Mouse (Mus musculus): Measurements from ENCODE around the gene Phactr3. TPM values are rescaled to one million over a fixed set of nuclear protein-coding genes. Genes with fewer than 3 reads are reported as not detected.

Gene Phactr3
- polyA plus RNA-seq, 1 experiment from 2014 or later, result 37.8 TPM

- H3K4me2 ChIP-seq (replicated peaks), result no peak overlapping the region
- no peak for ATAC-seq
- 77% methylated on average over 10 of the region's 10 CpGs for WGBS
Observed at GRCm38 (mm10) chr2:178165943-178166342, 47.2 kb downstream of the Phactr3 start.

GRCm38 (mm10) chr2:178169983-178170382, 51.2 kb downstream of the Phactr3 start:
- Histone ChIP-seq H3K36me3 (no peaks in the 10 kb centered on the region), H3K9ac (replicated peaks) (no peak overlapping the region), H3K4me2 (replicated peaks) (no peak overlapping the region), H3K4me3 (replicated peaks) (no peak overlapping the region), H3K27ac (no peak overlapping the region), H3K9me3 (no peaks in the 10 kb centered on the region), H3K27me3 (no peaks in the 10 kb centered on the region), H3K4me1 (replicated peaks) (peaks cover 34% of the 10 kb centered on the region)
- 27% methylated on average over 8 of the region's 8 CpGs for WGBS
- ATAC-seq, result no peak

More at GRCm38 (mm10) chr2:178165943-178166342, 47.2 kb downstream of the Phactr3 start:
- peaks cover 13% of the 10 kb centered on the region for H3K4me1 ChIP-seq (replicated peaks)
- no peaks in the 10 kb centered on the region for H3K36me3 ChIP-seq
- no peaks in the 10 kb centered on the region for H3K9me3 ChIP-seq
- H3K9ac ChIP-seq (replicated peaks), result no peak overlapping the region
- no peak overlapping the region for H3K4me3 ChIP-seq (replicated peaks)
- no peak overlapping the region for H3K27ac ChIP-seq
- no peaks in the 10 kb centered on the region for H3K27me3 ChIP-seq

GRCm38 (mm10) chr2:178173951-178174350, 55.2 kb downstream of the Phactr3 start:
- Histone ChIP-seq H3K36me3 (no peaks in the 10 kb centered on the region), H3K9ac (replicated peaks) (no peak overlapping the region), H3K27ac (no peak overlapping the region; the same call in 1 of the 2 replicates), H3K9me3 (no peaks in the 10 kb centered on the region), H3K4me1 (replicated peaks) (peaks cover 40% of the 10 kb centered on the region), H3K4me2 (replicated peaks) (no peak overlapping the region), H3K4me3 (replicated peaks) (no peak overlapping the region), H3K27me3 (no peaks in the 10 kb centered on the region)
- 25% methylated on average over 2 of the region's 2 CpGs for WGBS
- ATAC-seq, result no peak

DNA sequence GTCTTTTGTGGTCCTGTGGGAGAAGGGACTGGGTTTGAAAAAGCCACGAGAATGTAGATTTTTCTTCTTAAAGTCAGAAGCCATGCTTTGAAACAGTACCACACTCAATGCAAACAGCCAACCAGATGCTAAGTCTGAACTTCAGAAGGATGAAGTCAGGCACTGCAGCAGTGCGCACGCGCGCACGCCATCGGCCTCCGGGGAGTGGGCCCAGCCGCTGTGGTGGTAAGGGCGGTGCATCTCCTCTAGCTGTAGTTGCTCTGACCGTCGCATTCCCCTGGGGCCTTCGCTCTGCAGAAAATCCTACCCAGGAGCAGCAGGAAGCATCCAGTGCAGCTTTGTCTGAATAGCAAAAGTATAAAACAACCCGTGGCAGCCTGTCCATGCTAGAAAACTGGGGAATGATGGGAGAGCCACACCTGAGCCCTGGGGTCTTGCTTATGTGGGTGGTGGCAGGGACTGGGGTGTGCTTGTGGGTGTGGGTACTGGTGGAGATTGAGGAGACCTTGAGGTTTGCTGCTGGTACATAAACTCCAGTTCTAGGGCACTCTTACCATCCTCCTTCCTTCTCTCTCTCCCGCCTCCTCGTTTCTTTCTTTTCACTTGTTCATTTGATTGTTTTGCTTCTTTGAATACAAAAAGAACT, 56.6 kb downstream of the Phactr3 start:
- no peaks in the 10 kb centered on the region for H3K36me3 ChIP-seq
- WGBS, result 19% methylated on average over 16 of the region's 16 CpGs
- H3K9ac ChIP-seq (replicated peaks), result peak overlapping the region; percentile 46
- H3K4me3 ChIP-seq (replicated peaks), result peak overlapping the region; percentile 21
- H3K4me2 ChIP-seq (replicated peaks), result peak overlapping the region; percentile 51
- peak overlapping the region; percentile 79 for H3K27ac ChIP-seq
- ATAC-seq, result peak; percentile 90
- no peaks in the 10 kb centered on the region for H3K27me3 ChIP-seq
- H3K9me3 ChIP-seq, result no peaks in the 10 kb centered on the region
- H3K4me1 ChIP-seq (replicated peaks), result peaks cover 29% of the 10 kb centered on the region

DNA sequence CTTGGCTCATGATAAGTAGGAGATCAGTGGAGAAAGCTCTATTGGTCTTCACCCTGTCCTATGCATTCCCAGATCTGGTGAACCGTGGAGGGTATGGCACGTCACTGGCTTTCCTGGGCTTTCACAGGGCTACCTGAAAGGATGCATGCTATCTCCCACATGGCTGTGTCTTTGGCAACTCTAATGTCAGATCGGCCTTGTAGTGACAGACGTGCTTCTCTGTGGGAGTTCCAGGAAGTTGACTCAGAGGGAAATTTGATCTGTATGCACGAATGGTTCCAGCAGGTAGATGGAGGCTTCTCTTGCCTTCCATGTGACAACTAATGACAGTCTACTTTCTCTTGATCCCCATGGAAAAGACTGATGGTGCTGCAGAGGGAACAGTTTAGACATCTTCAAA, 65.5 kb downstream of the Phactr3 start:
- no peak for ATAC-seq
- H3K4me3 ChIP-seq (replicated peaks), result no peak overlapping the region
- H3K4me2 ChIP-seq (replicated peaks), result no peak overlapping the region
- no peak overlapping the region for H3K9ac ChIP-seq (replicated peaks)
- 81% methylated on average over 5 of the region's 5 CpGs for WGBS
- H3K9me3 ChIP-seq, result no peaks in the 10 kb centered on the region
- no peaks in the 10 kb centered on the region for H3K36me3 ChIP-seq
- peaks cover 7% of the 10 kb centered on the region for H3K4me1 ChIP-seq (replicated peaks)
- H3K27ac ChIP-seq, result no peak overlapping the region
- no peaks in the 10 kb centered on the region for H3K27me3 ChIP-seq

DNA sequence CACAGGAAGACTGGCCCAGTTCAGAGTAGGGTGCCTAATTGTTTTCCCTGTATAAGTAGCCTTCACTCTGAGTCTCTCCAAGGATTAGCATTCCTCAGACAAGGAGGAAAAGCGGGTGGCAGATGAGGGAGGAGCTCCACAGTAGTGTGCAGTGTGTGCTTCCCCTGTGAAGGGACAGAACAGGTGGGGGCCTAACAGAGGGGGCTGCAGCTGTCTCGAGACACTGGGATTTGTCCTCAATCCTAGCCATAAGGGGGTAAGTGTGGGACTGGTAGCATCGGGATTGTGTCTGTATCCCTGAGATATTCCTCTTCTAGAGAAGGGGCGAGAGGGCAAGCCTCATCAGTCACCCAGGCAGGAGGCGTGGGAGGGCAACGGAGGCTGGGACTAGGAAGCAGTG, 66.1 kb downstream of the Phactr3 start:
- 52% methylated on average over 6 of the region's 6 CpGs for WGBS
- Histone ChIP-seq H3K4me3 (replicated peaks) (no peak overlapping the region), H3K4me2 (replicated peaks) (no peak overlapping the region), H3K27me3 (no peaks in the 10 kb centered on the region), H3K27ac (no peak overlapping the region), H3K9me3 (no peaks in the 10 kb centered on the region), H3K9ac (replicated peaks) (no peak overlapping the region), H3K36me3 (no peaks in the 10 kb centered on the region), H3K4me1 (replicated peaks) (peaks cover 7% of the 10 kb centered on the region)
- peak; percentile 55; the same call in 1 of the 2 replicates for ATAC-seq

- Histone ChIP-seq H3K4me3 (replicated peaks) (no peak overlapping the region), H3K4me2 (replicated peaks) (no peak overlapping the region), H3K36me3 (no peaks in the 10 kb centered on the region), H3K9ac (replicated peaks) (no peak overlapping the region), H3K27ac (no peak overlapping the region), H3K27me3 (no peaks in the 10 kb centered on the region), H3K4me1 (replicated peaks) (peaks cover 26% of the 10 kb centered on the region), H3K9me3 (no peaks in the 10 kb centered on the region)
- 38% methylated on average over 2 of the region's 2 CpGs for WGBS
- no peak for ATAC-seq
Observed at GRCm38 (mm10) chr2:178188988-178189387, 70.2 kb downstream of the Phactr3 start.

- ATAC-seq, result no peak
- Histone ChIP-seq H3K9ac (replicated peaks) (no peak overlapping the region), H3K4me2 (replicated peaks) (no peak overlapping the region), H3K27me3 (no peaks in the 10 kb centered on the region), H3K36me3 (no peaks in the 10 kb centered on the region), H3K4me1 (replicated peaks) (peaks cover 32% of the 10 kb centered on the region), H3K9me3 (no peaks in the 10 kb centered on the region), H3K4me3 (replicated peaks) (no peak overlapping the region), H3K27ac (peak overlapping the region; percentile 21)
- WGBS, result 52% methylated on average over 9 of the region's 9 CpGs
Observed at GRCm38 (mm10) chr2:178192881-178193280, 74.1 kb downstream of the Phactr3 start.

- Histone ChIP-seq H3K27me3 (no peaks in the 10 kb centered on the region), H3K27ac (peak overlapping the region; percentile 21), H3K36me3 (no peaks in the 10 kb centered on the region), H3K4me3 (replicated peaks) (no peak overlapping the region), H3K9me3 (no peaks in the 10 kb centered on the region), H3K4me2 (replicated peaks) (no peak overlapping the region), H3K4me1 (replicated peaks) (peaks cover 30% of the 10 kb centered on the region), H3K9ac (replicated peaks) (no peak overlapping the region)
- ATAC-seq, result no peak
- 45% methylated on average over 2 of the region's 2 CpGs for WGBS
Observed at GRCm38 (mm10) chr2:178193445-178193844, 74.7 kb downstream of the Phactr3 start.

- WGBS, result 63% methylated on average over 5 of the region's 5 CpGs
- Histone ChIP-seq H3K9ac (replicated peaks) (no peak overlapping the region), H3K4me1 (replicated peaks) (peaks cover 24% of the 10 kb centered on the region), H3K4me2 (replicated peaks) (no peak overlapping the region), H3K27ac (peak overlapping the region; percentile 12; the same call in 1 of the 2 replicates), H3K4me3 (replicated peaks) (no peak overlapping the region), H3K27me3 (no peaks in the 10 kb centered on the region), H3K36me3 (no peaks in the 10 kb centered on the region), H3K9me3 (no peaks in the 10 kb centered on the region)
- ATAC-seq, result no peak
Observed at GRCm38 (mm10) chr2:178194908-178195307, 76.1 kb downstream of the Phactr3 start.

DNA sequence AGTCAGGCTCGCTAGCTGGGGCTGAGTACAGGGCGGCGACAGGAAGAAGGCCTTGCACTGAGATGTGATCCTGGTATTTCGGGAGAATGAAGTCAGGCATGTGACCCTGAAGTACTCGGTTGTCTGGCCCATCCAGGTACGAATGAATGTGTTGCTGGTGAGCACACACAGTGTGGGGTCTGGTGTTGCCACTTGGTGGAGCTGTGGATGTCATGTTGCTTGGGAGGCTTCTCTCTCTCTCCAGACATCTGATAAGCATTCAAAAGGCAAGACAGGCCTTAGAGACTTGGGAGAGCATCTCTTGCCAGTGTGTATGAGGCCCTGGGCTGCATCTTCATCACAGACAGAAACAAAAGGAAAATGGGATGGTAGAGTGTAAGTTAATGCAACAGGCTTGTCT, 77.3 kb downstream of the Phactr3 start:
- no peak for ATAC-seq
- H3K4me1 ChIP-seq (replicated peaks), result peaks cover 24% of the 10 kb centered on the region
- 88% methylated on average over 6 of the region's 6 CpGs for WGBS
- H3K9ac ChIP-seq (replicated peaks), result no peak overlapping the region
- no peak overlapping the region for H3K4me3 ChIP-seq (replicated peaks)
- no peak overlapping the region for H3K27ac ChIP-seq
- H3K4me2 ChIP-seq (replicated peaks), result no peak overlapping the region
- no peaks in the 10 kb centered on the region for H3K36me3 ChIP-seq
- H3K27me3 ChIP-seq, result no peaks in the 10 kb centered on the region
- H3K9me3 ChIP-seq, result no peaks in the 10 kb centered on the region

DNA sequence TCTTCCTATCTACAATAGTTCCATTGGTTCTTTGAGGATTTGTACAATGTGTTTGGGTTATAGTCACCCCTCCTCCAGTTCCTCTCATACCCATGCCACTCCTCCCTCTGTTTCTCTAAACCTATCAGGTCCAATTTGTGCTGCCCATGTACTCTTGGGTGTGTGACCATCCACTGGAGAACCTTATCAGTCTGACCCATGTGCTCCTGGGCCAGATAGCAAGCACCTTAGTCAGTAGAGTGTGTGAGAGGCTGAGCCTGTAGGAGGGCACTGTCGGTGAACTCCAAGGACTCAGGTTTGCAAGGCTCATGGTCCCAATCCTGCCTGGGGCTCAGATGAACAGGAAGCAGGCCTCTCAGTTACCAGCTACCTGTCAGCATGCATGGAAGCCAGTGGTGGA, 78.8 kb downstream of the Phactr3 start:
- Histone ChIP-seq H3K36me3 (no peaks in the 10 kb centered on the region), H3K9me3 (no peaks in the 10 kb centered on the region), H3K9ac (replicated peaks) (no peak overlapping the region), H3K4me3 (replicated peaks) (no peak overlapping the region), H3K4me2 (replicated peaks) (no peak overlapping the region), H3K27ac (no peak overlapping the region), H3K27me3 (no peaks in the 10 kb centered on the region), H3K4me1 (replicated peaks) (peaks cover 19% of the 10 kb centered on the region)
- WGBS, result 82% methylated on average over 1 of the region's 1 CpGs
- no peak for ATAC-seq

- no peak overlapping the region for H3K4me3 ChIP-seq (replicated peaks)
- no peak overlapping the region for H3K9ac ChIP-seq (replicated peaks)
- H3K27ac ChIP-seq, result no peak overlapping the region
- no peaks in the 10 kb centered on the region for H3K27me3 ChIP-seq
- WGBS, result 84% methylated on average over 10 of the region's 10 CpGs
- no peaks in the 10 kb centered on the region for H3K4me1 ChIP-seq (replicated peaks)
- H3K9me3 ChIP-seq, result no peaks in the 10 kb centered on the region
- no peak overlapping the region for H3K4me2 ChIP-seq (replicated peaks)
- ATAC-seq, result no peak; the same call in 1 of the 2 replicates
- H3K36me3 ChIP-seq, result no peaks in the 10 kb centered on the region
Observed at GRCm38 (mm10) chr2:178204455-178204854, 85.7 kb downstream of the Phactr3 start.

All from midbrain, embryonic 13.5 days (tissue).